ENCODE assay signal across 8 mouse cellular contexts in genomic region chr10:81192968-81193501, GRCm38 (mm10). TPM values are rescaled to one million over a fixed set of nuclear protein-coding genes. Genes with fewer than 3 reads are reported as not detected.
DNase-seq lines count a peak whose midpoint lies in the region; ATAC-seq lines count a peak whose summit lies in the region.

No protein-coding gene starts in this region.

- peaks cover 29% of the 10 kb centered on the region for H3K27me3 ChIP-seq in forebrain, embryonic 16.5 days (replicated peaks; ENCODE audit: control insufficient read depth, insufficient read depth, low read length)
- H3K27me3 ChIP-seq in midbrain, embryonic 14.5 days (ENCODE audit: control insufficient read depth, insufficient read depth, low read length), result peaks cover 19% of the 10 kb centered on the region; the same call in 1 of the 2 replicates

- peak overlapping the region; percentile 55 for H3K4me3 ChIP-seq in forebrain, embryonic 16.5 days (replicated peaks; ENCODE audit: low read length)
- H3K4me3 ChIP-seq in midbrain, embryonic 14.5 days (replicated peaks; ENCODE audit: low read depth, low read length), result peak overlapping the region; percentile 63

- H3K9ac ChIP-seq in forebrain, embryonic 16.5 days (replicated peaks; ENCODE audit: low read depth, low read length), result peak overlapping the region; percentile 63
- H3K9ac ChIP-seq in midbrain, embryonic 14.5 days (replicated peaks; ENCODE audit: low read length), result peak overlapping the region; percentile 73

- peak overlapping the region; percentile 78 for H3K4me2 ChIP-seq in forebrain, embryonic 16.5 days (ENCODE audit: low read length)
- peak overlapping the region; percentile 97 for H3K4me2 ChIP-seq in midbrain, embryonic 14.5 days (ENCODE audit: low read length)

- H3K27ac ChIP-seq in forebrain, embryonic 16.5 days (ENCODE audit: low read length), result peak overlapping the region; percentile 96
- peak overlapping the region; percentile 97 for H3K27ac ChIP-seq in midbrain, embryonic 14.5 days (replicated peaks; ENCODE audit: low read depth, low read length)

- DNase-seq in heart, adult 11 months, result peak; percentile 97
- DNase-seq in heart, adult 9 months (ENCODE audit: low spot score in 2 of 2), result no peak
- peak; percentile 62 for DNase-seq in brain, adult 2 months (ENCODE audit: low read depth, low spot score)
- DNase-seq in kidney, adult 9 months, result peak; percentile 52
- DNase-seq in midbrain, embryonic 14.5 days, result peak; percentile 64
- no peak for DNase-seq in left cerebral cortex, adult 18-20 months (ENCODE audit: low spot score in 2 of 2)
- DNase-seq in layer of hippocampus, postnatal 14 days (ENCODE audit: low spot score in 2 of 2), result no peak

- H3K9me3 ChIP-seq in forebrain, embryonic 16.5 days (ENCODE audit: control insufficient read depth, low read length), result no peaks in the 10 kb centered on the region
- H3K9me3 ChIP-seq in midbrain, embryonic 14.5 days (ENCODE audit: control insufficient read depth, low read length), result no peaks in the 10 kb centered on the region

- WGBS in forebrain, embryonic 16.5 days, result 1% methylated on average over 19 of the region's 19 CpGs
- 1% methylated on average over 19 of the region's 19 CpGs for WGBS in midbrain, embryonic 14.5 days

- ATAC-seq in forebrain, embryonic 16.5 days, result peak; percentile 47; the same call in 1 of the 2 replicates
- ATAC-seq in midbrain, embryonic 14.5 days (ENCODE audit: low FRiP score, low TSS enrichment), result peak; percentile 11

- 0 out of 2 replicates have a peak, but pooled peaks cover 2% of the 10 kb centered on the region for H3K36me3 ChIP-seq in forebrain, embryonic 16.5 days (ENCODE audit: control insufficient read depth, insufficient read depth)
- peaks cover 20% of the 10 kb centered on the region for H3K36me3 ChIP-seq in midbrain, embryonic 14.5 days (ENCODE audit: control insufficient read depth, insufficient read depth, low read length)

- H3K4me1 ChIP-seq in forebrain, embryonic 16.5 days (replicated peaks; ENCODE audit: control insufficient read depth, insufficient read depth, low read length), result peaks cover 12% of the 10 kb centered on the region
- peaks cover 9% of the 10 kb centered on the region; the same call in 1 of the 2 replicates for H3K4me1 ChIP-seq in midbrain, embryonic 14.5 days (ENCODE audit: control insufficient read depth, insufficient read depth, low read length)

RNA-seq across cellular contexts. Expression of gene Nmrk2, which starts 8.8 kb away (rescaled TPM):
- polyA plus RNA-seq in forebrain, embryonic 16.5 days (2015; fragmentation: Nextera tagmentation; extraction: Ambion mirVana), result 0.11 TPM in 1 of 2 replicates, not detected in the other
- polyA plus RNA-seq in midbrain, embryonic 14.5 days (2014; fragmentation: Nextera tagmentation; extraction: Ambion mirVana), result not detected in 2 replicates
- not detected for total RNA-seq in left cerebral cortex, adult 18-20 months (2021)
- total RNA-seq in layer of hippocampus, postnatal 14 days (2021), result under 1 TPM in 1 of 2 experiments, not detected in 1; 0.26 TPM

RNA-seq across cellular contexts. Expression of gene 4930442H23Rik, which starts 9.4 kb away (rescaled TPM):
- not detected in 2 replicates for polyA plus RNA-seq in forebrain, embryonic 16.5 days (2015; fragmentation: Nextera tagmentation; extraction: Ambion mirVana)
- 0.23 TPM in 1 of 2 replicates, not detected in the other for polyA plus RNA-seq in midbrain, embryonic 14.5 days (2014; fragmentation: Nextera tagmentation; extraction: Ambion mirVana)
- not detected for total RNA-seq in left cerebral cortex, adult 18-20 months (2021)
- not detected for total RNA-seq in layer of hippocampus, postnatal 14 days (2021)

RNA-seq across cellular contexts. Expression of gene Dapk3, which starts 10.2 kb away (rescaled TPM):
- 55.1 and 56.9 TPM in 2 replicates for polyA plus RNA-seq in forebrain, embryonic 16.5 days (2015; fragmentation: Nextera tagmentation; extraction: Ambion mirVana)
- 63.3 and 66.9 TPM in 2 replicates for polyA plus RNA-seq in midbrain, embryonic 14.5 days (2014; fragmentation: Nextera tagmentation; extraction: Ambion mirVana)
- total RNA-seq in left cerebral cortex, adult 18-20 months (2021), result 10 to 100 TPM; 77.4 to 80.3 TPM
- 10 to 100 TPM; 59.7 to 60.4 TPM for total RNA-seq in layer of hippocampus, postnatal 14 days (2021)

RNA-seq across cellular contexts. Expression of gene Eef2, which starts 16.6 kb away (rescaled TPM):
- 652 and 674 TPM in 2 replicates for polyA plus RNA-seq in forebrain, embryonic 16.5 days (2015; fragmentation: Nextera tagmentation; extraction: Ambion mirVana)
- polyA plus RNA-seq in midbrain, embryonic 14.5 days (2014; fragmentation: Nextera tagmentation; extraction: Ambion mirVana), result 479 and 528 TPM in 2 replicates
- total RNA-seq in left cerebral cortex, adult 18-20 months (2021), result 100 to 1,000 TPM; 899 to 919 TPM
- total RNA-seq in layer of hippocampus, postnatal 14 days (2021), result 1,000 to 10,000 TPM; 1,016 to 1,032 TPM

RNA-seq across cellular contexts. Expression of gene Pias4, which starts 25.3 kb away (rescaled TPM):
- 48.5 and 62.7 TPM in 2 replicates for polyA plus RNA-seq in forebrain, embryonic 16.5 days (2015; fragmentation: Nextera tagmentation; extraction: Ambion mirVana)
- 49.2 and 55.7 TPM in 2 replicates for polyA plus RNA-seq in midbrain, embryonic 14.5 days (2014; fragmentation: Nextera tagmentation; extraction: Ambion mirVana)
- 10 to 100 TPM; 27.8 to 28.8 TPM for total RNA-seq in left cerebral cortex, adult 18-20 months (2021)
- 10 to 100 TPM; 25.9 to 28.1 TPM for total RNA-seq in layer of hippocampus, postnatal 14 days (2021)

Comparison
In these comparisons a context has a peak if more than half of its experiments do, and no peak if none do; other contexts are left out.
1. DNase-seq: peak in heart, adult 11 months (single experiment), brain, adult 2 months (single experiment), kidney, adult 9 months (single experiment) and midbrain, embryonic 14.5 days (single experiment); none in heart, adult 9 months (0 of 2), left cerebral cortex, adult 18-20 months (0 of 2) and layer of hippocampus, postnatal 14 days (0 of 2).